Comparison of ENCODE assay signal across 15 mouse cellular contexts in the genomic region with DNA sequence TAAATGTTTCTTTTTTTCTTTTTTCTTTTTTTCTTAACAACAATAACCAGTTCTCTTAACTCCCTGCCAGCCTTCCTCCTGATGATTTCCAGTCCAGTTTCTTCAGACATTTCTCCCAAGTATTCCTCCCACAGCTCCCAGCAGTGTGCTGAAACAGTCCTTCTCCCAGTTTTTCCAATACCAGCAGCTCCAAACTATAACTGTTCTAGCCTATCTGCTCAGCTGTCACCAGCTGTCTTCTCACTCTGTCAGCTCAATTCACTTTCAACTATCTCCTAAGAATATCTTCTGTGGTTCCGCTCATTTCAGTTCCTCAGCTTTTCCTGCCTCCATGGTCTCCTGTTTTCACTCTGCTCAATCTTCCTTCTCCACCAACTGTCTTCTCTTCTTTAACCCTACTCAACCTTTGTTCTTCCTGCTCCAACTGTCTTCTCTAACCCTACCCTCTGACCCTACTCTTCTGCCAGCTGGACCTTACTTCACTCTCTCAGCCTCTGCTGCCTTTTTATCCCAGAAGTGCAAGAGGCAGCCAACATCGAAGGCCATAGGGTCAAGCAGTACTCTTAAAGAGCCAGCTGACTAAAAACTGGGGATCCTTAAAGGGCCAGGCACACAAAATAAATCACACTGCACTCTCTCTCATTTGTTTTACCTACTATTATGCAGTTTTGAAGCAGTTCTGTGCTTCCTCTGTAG.
A peak's percentile ranks its signal among the peaks of the same experiment; 100 is the strongest.
DNase-seq lines count a peak whose midpoint lies in the region; ATAC-seq and TF ChIP-seq lines count a peak whose summit lies in the region.
"Had no signal": no experiment of that assay in that cellular context is flagged by ENCODE, and none has a peak within 500 bp of the region (broad histone marks: within the 10 kb centered on the region; RNA-seq: fewer than 3 reads in every experiment).

No protein-coding gene starts in this region.

- intact Hi-C loops in heart, postnatal 36 days (cut with DNase I): no loop called here

- no peaks in the 10 kb centered on the region for H3K27me3 ChIP-seq in hindbrain, embryonic 14.5 days (ENCODE audit: control insufficient read depth, insufficient read depth, low read length)
- H3K27me3 ChIP-seq: limb, embryonic 13.5 days had no signal

- no peaks in the 10 kb centered on the region for H3K36me3 ChIP-seq in hindbrain, embryonic 14.5 days (replicated peaks; ENCODE audit: control insufficient read depth, insufficient read depth)
- H3K36me3 ChIP-seq: limb, embryonic 13.5 days had no signal

- 80% methylated on average over 2 of the region's 2 CpGs for WGBS in hindbrain, embryonic 14.5 days

- H3K4me2 ChIP-seq in hindbrain, embryonic 14.5 days (replicated peaks): no peak overlapping the region
- H3K4me2 ChIP-seq: limb, embryonic 13.5 days had no signal

- DNase-seq in heart, adult 18-20 months: peak; percentile 26 to 37
- no peak for DNase-seq in heart, postnatal 36 days
- peak in 1 of 2 experiments; percentile 8 for DNase-seq in layer of hippocampus, adult 2 months (ENCODE audit: low spot score in 2 of 2)
- DNase-seq in layer of hippocampus, postnatal 10 days (ENCODE audit: low spot score in 2 of 2): no peak
- peak; percentile 51 to 55 for DNase-seq in kidney, postnatal 36 days
- DNase-seq in hindbrain, embryonic 14.5 days (ENCODE audit: low spot score): no peak
- DNase-seq: adrenal gland, postnatal 25 days; cerebellum, postnatal 25 days; gastrocnemius, postnatal 36 days; liver, postnatal 0 days; right cerebral cortex, postnatal 25 days; thymus, adult 2 months had no signal

- peaks cover 2% of the 10 kb centered on the region; the same call in 1 of the 2 replicates for H3K4me1 ChIP-seq in brown adipose tissue, adult 24 weeks (ENCODE audit: control insufficient read depth, insufficient read depth, insufficient read length, low read length)
- no peaks in the 10 kb centered on the region for H3K4me1 ChIP-seq in hindbrain, embryonic 14.5 days (replicated peaks; ENCODE audit: control insufficient read depth, insufficient read depth, low read length)
- H3K4me1 ChIP-seq: limb, embryonic 13.5 days had no signal

- no peak for ATAC-seq in hindbrain, embryonic 14.5 days (ENCODE audit: low FRiP score)
- ATAC-seq: hindbrain, postnatal 0 days; liver, postnatal 0 days had no signal

- no peak overlapping the region for H3K9ac ChIP-seq in hindbrain, embryonic 14.5 days
- H3K9ac ChIP-seq: limb, embryonic 13.5 days; liver, postnatal 0 days had no signal

- H3K9me3 ChIP-seq in hindbrain, embryonic 14.5 days (ENCODE audit: control insufficient read depth, low read length): peaks cover 11% of the 10 kb centered on the region

- no peak for TF ChIP-seq CTCF in layer of hippocampus, adult 2 months (conservative IDR thresholded peaks at IDR 0.05)

- 0 out of 2 replicates have a peak overlapping the region, but pooled peaks have one; percentile 14 for H3K27ac ChIP-seq in layer of hippocampus, adult 2 months
- H3K27ac ChIP-seq in brown adipose tissue, adult 24 weeks (replicated peaks; ENCODE audit: low read depth, low read length): peak overlapping the region; percentile 94
- no peak overlapping the region for H3K27ac ChIP-seq in hindbrain, embryonic 14.5 days
- H3K27ac ChIP-seq: hindbrain, postnatal 0 days; limb, embryonic 13.5 days had no signal

- no peak overlapping the region for H3K4me3 ChIP-seq in layer of hippocampus, adult 2 months
- no peak overlapping the region for H3K4me3 ChIP-seq in brown adipose tissue, adult 24 weeks (ENCODE audit: insufficient read depth, low read depth, low read length)
- no peak overlapping the region for H3K4me3 ChIP-seq in hindbrain, embryonic 14.5 days (replicated peaks; ENCODE audit: low read length)
- H3K4me3 ChIP-seq: limb, embryonic 13.5 days had no signal

Comparison
In these comparisons a context has a peak if more than half of its experiments do, and no peak if none do; other contexts are left out.
1. DNase-seq: peak in heart, adult 18-20 months (2 of 2) and kidney, postnatal 36 days (2 of 2); none in heart, postnatal 36 days (0 of 2), layer of hippocampus, postnatal 10 days (0 of 2) and hindbrain, embryonic 14.5 days (single experiment).